Mouse (Mus musculus): ENCODE results near the gene Stat3.

- no peak for TF ChIP-seq CTCF (conservative IDR thresholded peaks at IDR 0.05; ENCODE audit: low read length)
- TF ChIP-seq NANOG (IDR thresholded peaks at IDR 0.05; ENCODE audit: borderline replicate concordance, low read length) = no peak
Measured at GRCm38 (mm10) chr11:100965760-100966159, 26.4 kb upstream of the Stat3 start.

Data from E14TG2a.4 (cell line).